Mouse (Mus musculus) forebrain, embryonic 16.5 days (tissue): ENCODE results near the gene Zfp503. TPM values are rescaled to one million over a fixed set of nuclear protein-coding genes. Genes with fewer than 3 reads are reported as not detected.

ENCODE experiments used
- microRNA-seq: library from miRNA; unstranded; fragments of <30 nt; microRNA quantifications from one replicate; pipeline ENCODE4, GENCODE M21; 2017
- polyA plus RNA-seq: library from polyadenylated mRNA; unstranded; fragments of >200 nt; fragmentation: Nextera tagmentation; extraction: Ambion mirVana; gene quantifications from 2 replicates; pipeline ENCODE4 v1.2.1, GENCODE M21; 2015

The Zfp503 gene
- polyA plus RNA-seq, 1 experiment from 2014 or later = 5.5 TPM

Small RNA genes lying within 50 kb of the gene (microRNA-seq; reads per million reads assigned to microRNA genes)
- not detected for gene Gm27532

Other genes with a start within 250 kb of the Zfp503 start
- 23.1 and 24.6 TPM in 2 replicates for gene Samd8, start 239.1 kb downstream of the Zfp503 start, polyA plus RNA-seq
- not detected in 2 replicates for gene Dusp13, start 238.4 kb downstream of the Zfp503 start, polyA plus RNA-seq
- 249 and 260 TPM in 2 replicates for gene Vdac2, start 164.4 kb downstream of the Zfp503 start, polyA plus RNA-seq
- 28.1 and 34.9 TPM in 2 replicates for gene Comtd1, start 140.6 kb downstream of the Zfp503 start, polyA plus RNA-seq
- gene Lrmda, start 30.1 kb upstream of the Zfp503 start, polyA plus RNA-seq = 0.30 TPM in 1 of 2 replicates, not detected in the other